Mouse (Mus musculus) Patski (cell line): ENCODE data around the gene Pfdn6. TPM values are rescaled to one million over a fixed set of nuclear protein-coding genes. Genes with fewer than 3 reads are reported as not detected.
"Not testable (repeated sequence)": the region's sequence is repeated elsewhere in the genome, so short reads cannot be mapped to it uniquely, and the experiment has no call there.

Source experiments
- ATAC-seq: fragments of 100-300 bp; one replicate; pipeline ENCODE4 v1.8.0; 2021
- CTCF ChIA-PET: fragments of 350-600 bp; sonication (Branson Sonifier 250); formaldehyde crosslinking; loops from one replicate; lab custom pipeline; 2022; ENCODE audit warnings: inconsistent platforms; lab: Charles Lee
- POLR2A ChIA-PET: fragments of 350-600 bp; sonication (Branson Sonifier 250); formaldehyde crosslinking; loops from one replicate; lab custom pipeline; 2022; ENCODE audit warnings: antibody characterized with exemption, inconsistent platforms; lab: Charles Lee
- DNase-seq: peaks from one replicate; pipeline ENCODE4 v3.0.0-alpha.2; 2011; ENCODE audit warnings: low read depth, low spot score
- H3K27me3 ChIP-seq: fragments of 371-371 bp; one replicate; pipeline ENCODE4 v1.5.1; 2021
- CTCF ChIP-seq: fragments of 100-300 bp; IDR thresholded peaks from one replicate; pipeline ENCODE4 v1.5.1; 2021
- in situ Hi-C: fragments of 300-500 bp; cut with MboI; formaldehyde crosslinking; loops from 3 replicates; pipeline ENCODE4 v1.11.1; 2018; ENCODE audit warnings: low pct_unique_long_range_greater_than_20kb, mixed read lengths
- polyA plus RNA-seq: library from polyadenylated mRNA; unstranded; gene quantifications from one replicate; pipeline ENCODE4 v1.2.3, GENCODE M21; 2021

The Pfdn6 gene
- polyA plus RNA-seq, 1 experiment from 2014 or later, result 115 TPM

DNA sequence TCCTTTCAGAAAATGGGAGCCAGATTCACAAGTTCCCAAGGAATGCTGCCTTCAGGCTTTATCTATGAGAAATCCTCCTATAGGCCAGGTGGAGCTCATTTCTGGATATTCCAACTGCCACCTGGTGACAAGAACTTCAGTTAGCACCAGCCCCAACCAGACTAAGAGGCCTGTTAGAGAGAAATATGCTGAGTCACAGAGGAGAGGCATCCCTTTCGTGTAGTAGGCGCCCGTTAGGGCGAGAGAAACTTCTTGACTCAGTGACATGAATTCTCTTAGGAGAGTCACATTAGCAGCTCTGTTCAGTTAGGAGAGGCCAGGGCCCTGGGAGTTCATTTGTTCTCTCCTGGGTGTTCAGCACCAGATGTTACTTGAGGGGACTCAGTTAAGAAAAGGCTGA lies 40.5 kb downstream of the Pfdn6 start:
- CTCF ChIA-PET, result no interaction called here
- ATAC-seq, result no peak

DNA sequence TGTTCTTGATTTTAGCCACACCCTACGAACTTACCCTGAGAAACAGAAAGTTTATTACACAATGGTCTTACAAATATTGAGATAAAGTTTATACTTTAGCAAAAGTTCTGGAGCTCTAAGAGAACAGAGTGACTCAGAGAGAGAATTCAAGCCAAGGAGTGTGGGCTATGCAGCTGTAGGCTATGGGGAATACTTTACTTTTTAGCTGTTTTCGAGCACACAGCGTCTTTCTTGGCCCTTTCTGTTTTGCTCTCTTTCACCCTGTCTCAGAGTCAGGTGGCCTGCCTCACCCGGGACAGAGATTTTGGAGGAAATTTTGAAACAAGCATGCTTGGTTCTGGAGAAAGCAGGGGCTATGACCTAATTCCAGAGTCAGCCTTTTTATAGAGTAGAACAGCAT lies 42.0 kb downstream of the Pfdn6 start:
- in situ Hi-C loops, H3K27me3 ChIP-seq, DNase-seq, ATAC-seq: not testable (repeated sequence)
- ChIA-PET CTCF (interaction anchor here (0.8 to 5.6 kb wide), 5 partner anchors 10 to 42 kb away, joined by 3 to 38 read pairs (median 4); partner anchors contain the start of genes Daxx, Pfdn6 and Wdr46), POLR2A (interaction anchor here (1.0 kb wide), 1 partner anchor 10 kb away, joined by 4 read pairs; no protein-coding TSS in a partner anchor)

More for the DNA sequence above, 40.5 kb downstream of the Pfdn6 start:
- no peak for DNase-seq
- in situ Hi-C loops, result no loop called here
- TF ChIP-seq CTCF, result no peak
- no peaks in the 10 kb centered on the region for H3K27me3 ChIP-seq
- POLR2A ChIA-PET, result no interaction called here

GRCm38 (mm10) chr17:33897114-33897794 lies 42.9 kb downstream of the Pfdn6 start:
- ChIA-PET POLR2A (interaction anchor here (1.0 kb wide), 1 partner anchor 11 kb away, joined by 4 read pairs; no protein-coding TSS in a partner anchor), CTCF (interaction anchor here (0.6 to 5.6 kb wide), 6 partner anchors 11 to 43 kb away, joined by 3 to 38 read pairs (median 4); partner anchors contain the start of genes Daxx, Pfdn6 and Wdr46)
- ATAC-seq (no peak), DNase-seq (no peak)
- in situ Hi-C loops, result no loop called here
- no peaks in the 10 kb centered on the region for H3K27me3 ChIP-seq
- TF ChIP-seq CTCF, result peak; percentile 78

GRCm38 (mm10) chr17:33893011-33893410 lies 47.1 kb downstream of the Pfdn6 start:
- H3K27me3 ChIP-seq, CTCF ChIA-PET, in situ Hi-C loops, POLR2A ChIA-PET, ATAC-seq, DNase-seq: not testable (repeated sequence)

DNA sequence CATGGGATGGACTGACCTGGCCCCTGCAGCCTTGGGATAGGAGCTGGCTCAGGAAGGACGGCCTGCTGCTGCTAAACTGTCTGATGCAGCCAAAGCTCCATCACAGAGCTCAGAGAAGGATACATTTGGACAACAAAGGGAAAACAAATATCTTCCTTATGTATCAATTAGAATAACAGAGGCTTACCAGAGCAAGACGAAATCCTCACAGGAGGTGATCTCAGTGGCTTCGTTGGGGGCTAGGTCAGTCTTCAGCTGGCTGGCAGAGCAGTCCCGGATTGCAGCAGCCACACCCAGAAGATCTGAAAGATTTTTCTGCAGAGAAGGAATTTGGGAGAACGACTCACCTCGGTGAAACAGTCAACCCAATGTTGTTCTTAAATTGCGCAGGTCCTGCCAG lies 47.7 kb downstream of the Pfdn6 start:
- CTCF ChIA-PET, result no interaction called here
- TF ChIP-seq CTCF, result no peak
- DNase-seq (no peak), ATAC-seq (no peak)
- H3K27me3 ChIP-seq, result no peaks in the 10 kb centered on the region
- in situ Hi-C loops, result no loop called here
- POLR2A ChIA-PET, result no interaction called here

GRCm38 (mm10) chr17:33891892-33892291 lies 48.3 kb downstream of the Pfdn6 start:
- ATAC-seq, H3K27me3 ChIP-seq, POLR2A ChIA-PET, in situ Hi-C loops, DNase-seq, CTCF ChIA-PET: not testable (repeated sequence)
- TF ChIP-seq CTCF, result peak; percentile 61

DNA sequence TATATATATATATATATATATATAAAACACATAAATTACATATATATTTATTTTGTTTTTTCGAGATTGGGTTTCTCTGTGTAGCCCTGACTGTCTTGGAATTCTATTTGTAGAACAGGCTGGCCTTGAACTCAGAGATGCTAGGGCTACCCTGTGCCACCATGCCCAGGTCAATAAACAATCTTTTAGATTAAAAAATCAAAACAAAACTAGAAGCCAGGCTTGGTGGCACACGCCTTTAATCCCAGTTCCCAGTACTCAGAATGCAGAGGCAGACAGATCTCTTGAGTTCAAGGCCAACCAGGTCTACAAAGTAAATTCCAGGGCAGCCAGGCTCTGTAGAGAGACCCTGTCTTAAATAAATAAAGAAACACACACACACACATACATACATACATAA lies 48.8 kb downstream of the Pfdn6 start:
- no peak for DNase-seq
- ChIA-PET POLR2A (no interaction called here), CTCF (interaction anchor here (0.7 to 1.0 kb wide), 4 partner anchors 17 to 81 kb away, joined by 3 to 4 read pairs (median 4); partner anchors contain the start of gene Daxx)
- ATAC-seq, result no peak
- in situ Hi-C loops, result no loop called here
- no peak for TF ChIP-seq CTCF
- H3K27me3 ChIP-seq, result no peaks in the 10 kb centered on the region

- CTCF ChIA-PET, result interaction anchor here (0.7 to 1.0 kb wide), 4 partner anchors 18 to 82 kb away, joined by 3 to 4 read pairs (median 4); partner anchors contain the start of gene Daxx
- ATAC-seq, result peak; percentile 96
- TF ChIP-seq CTCF, result peak; percentile 94
- in situ Hi-C loops, result no loop called here
- peak; percentile 95 for DNase-seq
- H3K27me3 ChIP-seq, result no peaks in the 10 kb centered on the region
- POLR2A ChIA-PET, result no interaction called here
Measured at GRCm38 (mm10) chr17:33890533-33891059, 49.5 kb downstream of the Pfdn6 start, which contains the start of gene Kifc1. Gene Kifc1 (minus strand): TSS chr17:33890661.

GRCm38 (mm10) chr17:33889941-33890532 lies 50.1 kb downstream of the Pfdn6 start:
- POLR2A ChIA-PET, DNase-seq, ATAC-seq, CTCF ChIA-PET, in situ Hi-C loops, H3K27me3 ChIP-seq: not testable (repeated sequence)

Other genes starting within 250 kb of the Pfdn6 start
- gene March2, start 221.7 kb downstream of the Pfdn6 start, polyA plus RNA-seq, result 77.2 TPM
- gene Rab11b, start 179.8 kb downstream of the Pfdn6 start, polyA plus RNA-seq, result 222 TPM
- gene Angptl4, start 158.5 kb downstream of the Pfdn6 start, polyA plus RNA-seq, result 1.8 TPM
- 4.1 TPM for gene Kank3, start 129.8 kb downstream of the Pfdn6 start, polyA plus RNA-seq
- 1,207 TPM for gene Rps28, start 115.8 kb downstream of the Pfdn6 start, polyA plus RNA-seq
- gene Ndufa7, start 115.8 kb downstream of the Pfdn6 start, polyA plus RNA-seq, result 361 TPM
- 43.1 TPM for gene Cd320, start 97.3 kb downstream of the Pfdn6 start, polyA plus RNA-seq
- not detected for gene Gm7029, start 66.5 kb downstream of the Pfdn6 start, polyA plus RNA-seq
- gene Kifc1, start 49.7 kb downstream of the Pfdn6 start, polyA plus RNA-seq, result 54.0 TPM
- gene Platr17, start 35.2 kb downstream of the Pfdn6 start, polyA plus RNA-seq, result not detected
- gene Daxx, start 30.9 kb downstream of the Pfdn6 start, polyA plus RNA-seq, result 37.4 TPM
- gene Tapbp, start 24.4 kb downstream of the Pfdn6 start, polyA plus RNA-seq, result 155 TPM
- 30.7 TPM for gene Zbtb22, start 24.4 kb downstream of the Pfdn6 start, polyA plus RNA-seq
- gene Rgl2, start 10.8 kb downstream of the Pfdn6 start, polyA plus RNA-seq, result 59.6 TPM
- gene Wdr46, start 317 bp upstream of the Pfdn6 start, polyA plus RNA-seq, result 35.8 TPM
- gene B3galt4, start 11.1 kb upstream of the Pfdn6 start, polyA plus RNA-seq, result 2.8 TPM
- gene Vps52, start 15.5 kb upstream of the Pfdn6 start, polyA plus RNA-seq, result 56.9 TPM
- gene Rps18, start 15.7 kb upstream of the Pfdn6 start, polyA plus RNA-seq, result 1,854 TPM
- gene H2-K1, start 60.0 kb upstream of the Pfdn6 start, polyA plus RNA-seq, result 79.5 TPM
- gene Ring1, start 84.3 kb upstream of the Pfdn6 start, polyA plus RNA-seq, result 31.1 TPM
- gene H2-Ke6, start 87.7 kb upstream of the Pfdn6 start, polyA plus RNA-seq, result 49.3 TPM
- gene Slc39a7, start 91.3 kb upstream of the Pfdn6 start, polyA plus RNA-seq, result 189 TPM
- 57.1 TPM for gene Rxrb, start 91.5 kb upstream of the Pfdn6 start, polyA plus RNA-seq
- 0.60 TPM for gene Col11a2, start 99.1 kb upstream of the Pfdn6 start, polyA plus RNA-seq
- not detected for gene H2-Oa, start 152.0 kb upstream of the Pfdn6 start, polyA plus RNA-seq
- 17.1 TPM for gene H2-DMa, start 179.2 kb upstream of the Pfdn6 start, polyA plus RNA-seq
- gene Brd2, start 182.3 kb upstream of the Pfdn6 start, polyA plus RNA-seq, result 239 TPM
- 8.2 TPM for gene H2-DMb2, start 203.0 kb upstream of the Pfdn6 start, polyA plus RNA-seq
- gene H2-DMb1, start 212.7 kb upstream of the Pfdn6 start, polyA plus RNA-seq, result 36.6 TPM
- 7.0 TPM for gene Tap1, start 247.2 kb upstream of the Pfdn6 start, polyA plus RNA-seq
- gene Psmb9, start 247.4 kb upstream of the Pfdn6 start, polyA plus RNA-seq, result 1.3 TPM